Mouse (Mus musculus): ENCODE measurements around the gene Gab1. TPM values are rescaled to one million over a fixed set of nuclear protein-coding genes. Genes with fewer than 3 reads are reported as not detected.
A peak's percentile ranks its signal among the peaks of the same experiment; 100 is the strongest.

Gene Gab1
- total RNA-seq (2021), result 18.0 and 20.1 TPM in 2 replicates
- long read RNA-seq, experiment 1, full-length matches to known transcripts, result 3 of 5 reads
- long read RNA-seq, experiment 1, partial matches to known transcripts, result 2 of 5 reads
- long read RNA-seq, experiment 1, other reads (novel, unspliced or antisense), result 0 of 5 reads
- long read RNA-seq, experiment 2, full-length matches to known transcripts, result 2 of 3 reads
- long read RNA-seq, experiment 2, partial matches to known transcripts, result 0 of 3 reads
- long read RNA-seq, experiment 2, other reads (novel, unspliced or antisense), result 1 of 3 reads

- peak; percentile 94 for DNase-seq
Measured at GRCm38 (mm10) chr8:80880196-80881106, at the start of gene Gab1. Gene Gab1 (minus strand): TSS chr8:80880519.

- DNase-seq, result no peak
Measured at GRCm38 (mm10) chr8:80928770-80929169, 48.5 kb upstream of the Gab1 start.

GRCm38 (mm10) chr8:80923794-80924316 is 43.5 kb upstream of the Gab1 start:
- DNase-seq, result no peak

GRCm38 (mm10) chr8:80922642-80923041 is 42.3 kb upstream of the Gab1 start:
- DNase-seq, result peak; percentile 84

- DNase-seq, result no peak
Measured at GRCm38 (mm10) chr8:80919130-80919529, 38.8 kb upstream of the Gab1 start.

GRCm38 (mm10) chr8:80918531-80918930 is 38.2 kb upstream of the Gab1 start:
- DNase-seq, result no peak

GRCm38 (mm10) chr8:80916463-80917235 is 36.3 kb upstream of the Gab1 start:
- DNase-seq, result no peak

- peak; percentile 72 for DNase-seq
Measured at GRCm38 (mm10) chr8:80913016-80913748, 32.9 kb upstream of the Gab1 start.

- no peak for DNase-seq
Measured at GRCm38 (mm10) chr8:80911400-80911799, 31.1 kb upstream of the Gab1 start.

GRCm38 (mm10) chr8:80908262-80908907 is 28.1 kb upstream of the Gab1 start:
- peak; percentile 31 for DNase-seq

- DNase-seq, result no peak
Measured at GRCm38 (mm10) chr8:80902354-80902753, 22.0 kb upstream of the Gab1 start.

- DNase-seq, result no peak
Measured at GRCm38 (mm10) chr8:80899364-80899763, 19.0 kb upstream of the Gab1 start.

GRCm38 (mm10) chr8:80896026-80896425 is 15.7 kb upstream of the Gab1 start:
- no peak for DNase-seq

- DNase-seq, result no peak
Measured at GRCm38 (mm10) chr8:80895397-80895796, 15.1 kb upstream of the Gab1 start.

- DNase-seq, result no peak
Measured at GRCm38 (mm10) chr8:80894528-80894927, 14.2 kb upstream of the Gab1 start.

GRCm38 (mm10) chr8:80879426-80880195 is 708 bp downstream of the Gab1 start:
- peak; percentile 90 for DNase-seq

GRCm38 (mm10) chr8:80878801-80879425 is 1.4 kb downstream of the Gab1 start:
- DNase-seq, result peak; percentile 86

GRCm38 (mm10) chr8:80878146-80878545 is 2.2 kb downstream of the Gab1 start:
- DNase-seq, result peak; percentile 1

- no peak for DNase-seq
Measured at GRCm38 (mm10) chr8:80875537-80875936, 4.8 kb downstream of the Gab1 start.

All from adrenal gland, postnatal 14 days (tissue).